Mouse (Mus musculus) forebrain, embryonic 10.5 days (tissue): ENCODE measurements around the gene Zranb2. TPM values are rescaled to one million over a fixed set of nuclear protein-coding genes. Genes with fewer than 3 reads are reported as not detected.

Source experiments
- DNase-seq: peaks from one replicate; pipeline ENCODE4 v3.0.0-alpha.2; 2017; ENCODE audit warnings: low spot score; ENCODE audit errors: extremely low spot score
- H3K27ac ChIP-seq: fragments of 300-500 bp; sonication (generic); 2 replicates; pipeline ENCODE4 v1.5.1; 2016; ENCODE audit warnings: mild to moderate bottlenecking
- H3K27me3 ChIP-seq: fragments of 300-500 bp; sonication (generic); 2 replicates; pipeline ENCODE4 v1.6.1; 2016; ENCODE audit warnings: mild to moderate bottlenecking; ENCODE audit not compliant: poor library complexity, severe bottlenecking
- H3K36me3 ChIP-seq: fragments of 300-500 bp; sonication (generic); replicated peaks from 2 replicates; pipeline ENCODE4 v1.6.1; 2016; ENCODE audit warnings: mild to moderate bottlenecking, moderate library complexity
- H3K4me1 ChIP-seq: fragments of 300-500 bp; sonication (generic); 2 replicates; pipeline ENCODE4 v1.6.1; 2016
- H3K4me3 ChIP-seq: fragments of 300-500 bp; sonication (generic); 2 replicates; pipeline ENCODE4 v1.5.1; 2016; ENCODE audit warnings: mild to moderate bottlenecking, moderate library complexity
- H3K9me3 ChIP-seq: fragments of 300-500 bp; sonication (generic); 2 replicates; pipeline ENCODE4 v1.6.1; 2016; ENCODE audit warnings: mild to moderate bottlenecking, moderate library complexity
- WGBS: fragments of 180-500 bp; shearing (Covaris S2); methylation state at CpG from one replicate; pipeline ENCODE4 v1.1.7; 2016; 5-methylcytosine and 5-hydroxymethylcytosine counted together
- microRNA counts: library from miRNA; unstranded; fragments of <30 nt; microRNA quantifications from one replicate; lab custom pipeline; 2017
- microRNA-seq: library from miRNA; unstranded; fragments of <30 nt; microRNA quantifications from one replicate; pipeline ENCODE4, GENCODE M21; 2017
- polyA plus RNA-seq: library from polyadenylated mRNA; unstranded; fragments of >200 nt; fragmentation: Nextera tagmentation; extraction: Ambion mirVana; gene quantifications from 2 replicates; pipeline ENCODE4 v1.2.1, GENCODE M21; 2016

Gene Zranb2
- polyA plus RNA-seq, 1 experiment from 2014 or later, result 122 TPM

- WGBS, result 84% methylated on average over 7 of the region's 7 CpGs
- no peaks in the 10 kb centered on the region for H3K27me3 ChIP-seq
- no peak overlapping the region for H3K4me3 ChIP-seq
- H3K36me3 ChIP-seq, result no peaks in the 10 kb centered on the region
- H3K27ac ChIP-seq, result no peak overlapping the region
- DNase-seq, result no peak
- H3K9me3 ChIP-seq, result no peaks in the 10 kb centered on the region
- peaks cover 4% of the 10 kb centered on the region; the same call in 1 of the 2 replicates for H3K4me1 ChIP-seq
Observed at GRCm38 (mm10) chr3:157597837-157598379, 63.9 kb downstream of the Zranb2 start.

MicroRNA genes within 50 kb of the gene (microRNA counts, 519-probe panel; counts per million panel counts)
- microRNA mmu-miR-186 (lab: Ali Mortazavi, UCI), result 341 counts per million, percentile 65 among the panel's probes with 10 or more counts

Small RNA genes lying within 50 kb of the gene (microRNA-seq; reads per million reads assigned to microRNA genes)
- gene Mir186, result 649 reads per million, percentile 71 among the genes with 10 or more reads in this experiment

Other genes starting within 250 kb of the Zranb2 start
- 0.57 and 1.1 TPM in 2 replicates for gene Ptger3, start 32.7 kb downstream of the Zranb2 start, polyA plus RNA-seq